Mouse (Mus musculus) CD4-positive, CD25-positive, alpha-beta regulatory T cell, adult 4 months (primary cell): Measurements from ENCODE around the gene Gm5901. TPM values are rescaled to one million over a fixed set of nuclear protein-coding genes. Genes with fewer than 3 reads are reported as not detected.

Experiments used
- ATAC-seq: one replicate; pipeline ENCODE4 v1.8.0; 2017
- polyA plus RNA-seq, 2 experiments: library from polyadenylated mRNA; unstranded; fragments of 100-300 nt; shearing (Covaris generic); gene quantifications; one replicate each; pipeline ENCODE4 v1.2.1; 2017

The Gm5901 gene
- polyA plus RNA-seq, 2 experiments from 2014 or later = not detected

- no peak for ATAC-seq
Observed at GRCm38 (mm10) chr7:105406322-105406721, 31.5 kb downstream of the Gm5901 start.

- peak; percentile 77 for ATAC-seq
Observed at GRCm38 (mm10) chr7:105411874-105412632, 37.2 kb downstream of the Gm5901 start.

DNA sequence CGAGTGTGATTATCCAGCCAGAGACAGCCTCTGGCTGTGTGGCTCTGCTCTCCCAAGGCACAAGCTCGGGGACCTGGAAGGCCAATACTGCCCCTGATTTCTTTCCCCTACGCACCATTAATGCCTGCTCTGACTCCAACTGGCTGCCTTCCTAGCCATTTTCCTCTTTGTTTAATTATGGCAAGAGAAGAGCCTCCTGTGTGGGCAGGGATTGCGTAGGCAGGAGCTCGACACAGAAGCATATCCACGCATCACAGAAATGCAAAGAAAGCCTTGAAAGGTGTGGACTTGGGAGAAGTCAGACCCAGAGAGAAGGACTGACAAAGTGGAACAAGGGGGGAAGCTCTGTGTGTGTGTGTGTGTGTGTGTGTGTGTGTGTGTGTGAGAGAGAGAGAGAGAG lies 39.5 kb downstream of the Gm5901 start:
- ATAC-seq = no peak

DNA sequence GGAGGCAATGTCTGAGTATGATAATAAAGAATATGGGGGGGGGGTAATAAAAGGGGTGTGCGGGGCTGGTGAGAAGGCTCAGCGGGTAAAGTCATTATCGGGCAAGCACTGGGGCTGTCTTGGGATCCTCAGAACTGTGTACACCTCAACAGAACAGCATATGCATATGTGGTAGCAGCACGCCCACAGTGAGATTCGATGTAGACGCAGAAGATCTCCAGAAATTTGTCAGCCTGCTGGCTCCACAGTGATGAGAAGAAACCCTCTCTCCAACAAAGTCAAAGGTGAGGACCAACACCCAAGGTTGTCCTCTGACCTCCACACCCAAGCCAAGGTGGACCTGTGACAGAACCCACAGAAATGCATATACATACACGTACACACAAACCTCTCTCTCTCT lies 41.7 kb downstream of the Gm5901 start:
- ATAC-seq = no peak

GRCm38 (mm10) chr7:105418106-105418505 lies 43.3 kb downstream of the Gm5901 start:
- ATAC-seq = no peak

DNA sequence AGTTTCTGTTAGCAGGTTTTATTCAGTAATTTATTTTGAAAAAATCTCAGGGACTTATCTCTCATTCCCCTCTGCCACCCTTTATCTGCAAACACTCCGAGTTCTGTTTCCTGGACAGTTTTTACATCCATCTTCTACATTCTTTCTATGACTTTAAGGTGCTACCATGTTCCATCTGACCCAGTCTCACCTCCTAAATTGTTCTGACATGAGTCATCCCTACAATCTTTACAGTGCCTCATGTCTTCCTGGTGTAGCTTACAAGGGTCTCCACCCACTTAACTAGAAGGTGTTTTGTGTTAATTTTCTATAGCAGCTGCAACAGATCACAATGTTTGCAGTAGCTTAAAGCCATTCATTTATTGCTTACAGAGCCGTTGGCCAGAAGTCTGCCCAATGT lies 46.1 kb downstream of the Gm5901 start:
- no peak for ATAC-seq

- no peak for ATAC-seq
Observed at GRCm38 (mm10) chr7:105424368-105424767, 49.5 kb downstream of the Gm5901 start.

DNA sequence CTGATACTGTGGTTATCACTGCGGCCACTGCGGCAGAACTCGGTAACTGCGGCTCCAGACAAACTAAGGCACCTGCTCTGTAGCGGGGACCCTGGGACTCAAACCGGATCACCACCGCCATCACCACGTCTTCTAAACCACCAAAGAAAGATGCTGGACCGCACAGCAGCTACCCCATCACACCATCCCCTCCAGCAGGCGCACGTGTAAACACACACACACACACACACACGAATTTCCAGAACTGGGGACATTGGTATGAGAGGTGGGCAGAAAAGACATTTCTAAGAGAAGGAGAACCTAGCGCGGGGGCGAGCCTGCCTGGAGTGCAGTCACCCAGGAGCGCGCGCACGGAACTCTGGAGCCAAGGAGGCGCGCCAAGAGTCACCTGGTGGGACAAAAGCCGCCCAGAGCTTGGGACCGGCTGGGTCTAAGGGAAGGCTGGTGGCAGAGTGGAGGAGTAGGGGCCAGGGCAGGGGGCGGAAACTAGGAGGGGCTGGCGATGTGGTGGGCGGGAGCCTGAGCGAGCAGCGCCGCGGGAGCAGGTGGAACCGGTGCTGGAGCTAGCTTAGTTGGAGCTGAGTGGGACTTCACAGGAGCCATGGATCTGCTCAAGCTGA lies 50.7 kb downstream of the Gm5901 start, which contains the start of gene Cckbr:
Gene Cckbr (plus strand): TSS at position 308 of the 620 bp plus-strand sequence.
- no peak for ATAC-seq

DNA sequence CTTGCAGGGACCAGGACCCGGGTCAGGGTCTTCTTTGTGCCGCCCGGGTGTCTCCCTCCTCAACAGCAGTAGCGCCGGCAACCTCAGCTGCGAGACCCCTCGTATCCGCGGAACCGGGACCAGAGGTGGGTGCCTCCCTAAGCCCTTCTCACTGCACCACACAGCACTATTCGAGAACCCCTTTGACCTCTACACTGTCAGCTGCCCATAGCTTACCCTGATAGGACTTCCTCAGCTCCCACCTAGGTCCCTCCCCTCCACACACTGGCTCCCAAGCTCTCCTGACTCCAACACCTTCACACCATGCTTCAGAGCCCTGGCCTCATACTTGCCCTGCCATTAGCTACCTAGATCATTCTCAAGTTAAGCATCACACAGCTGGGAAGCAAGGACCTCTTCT lies 51.2 kb downstream of the Gm5901 start:
- no peak for ATAC-seq

Other genes with a start within 250 kb of the Gm5901 start
- not detected for gene Olfr683, start 228.0 kb upstream of the Gm5901 start, polyA plus RNA-seq
- gene Olfr684, start 211.4 kb upstream of the Gm5901 start, polyA plus RNA-seq = not detected
- not detected for gene Olfr685, start 189.0 kb upstream of the Gm5901 start, polyA plus RNA-seq
- gene Olfr686, start 167.6 kb upstream of the Gm5901 start, polyA plus RNA-seq = not detected
- not detected for gene Olfr688, start 86.9 kb upstream of the Gm5901 start, polyA plus RNA-seq
- not detected for gene Olfr689, start 63.9 kb upstream of the Gm5901 start, polyA plus RNA-seq
- not detected for gene Olfr690, start 40.9 kb upstream of the Gm5901 start, polyA plus RNA-seq
- not detected for gene Olfr691, start 32.8 kb upstream of the Gm5901 start, polyA plus RNA-seq
- gene Olfr692, start 6.8 kb upstream of the Gm5901 start, polyA plus RNA-seq = not detected
- 10 to 100 TPM in 1 of 2 experiments, 1 to 10 TPM in 1; 9.6 to 27.0 TPM for gene Fam160a2, start 25.0 kb downstream of the Gm5901 start, polyA plus RNA-seq
- gene Cnga4, start 29.5 kb downstream of the Gm5901 start, polyA plus RNA-seq = not detected
- gene Cckbr, start 50.7 kb downstream of the Gm5901 start, polyA plus RNA-seq = not detected
- gene Cavin3, start 107.3 kb downstream of the Gm5901 start, polyA plus RNA-seq = under 1 TPM in 1 of 2 experiments, not detected in 1; 0.19 TPM
- gene Smpd1, start 179.3 kb downstream of the Gm5901 start, polyA plus RNA-seq = 10 to 100 TPM; 21.6 to 25.9 TPM
- gene Apbb1, start 206.6 kb downstream of the Gm5901 start, polyA plus RNA-seq = 10 to 100 TPM in 1 of 2 experiments, 1 to 10 TPM in 1; 7.5 to 10.2 TPM
- gene Hpx, start 225.1 kb downstream of the Gm5901 start, polyA plus RNA-seq = not detected